Mouse (Mus musculus): ENCODE results near the gene Esrrg.

Gene Esrrg

DNA sequence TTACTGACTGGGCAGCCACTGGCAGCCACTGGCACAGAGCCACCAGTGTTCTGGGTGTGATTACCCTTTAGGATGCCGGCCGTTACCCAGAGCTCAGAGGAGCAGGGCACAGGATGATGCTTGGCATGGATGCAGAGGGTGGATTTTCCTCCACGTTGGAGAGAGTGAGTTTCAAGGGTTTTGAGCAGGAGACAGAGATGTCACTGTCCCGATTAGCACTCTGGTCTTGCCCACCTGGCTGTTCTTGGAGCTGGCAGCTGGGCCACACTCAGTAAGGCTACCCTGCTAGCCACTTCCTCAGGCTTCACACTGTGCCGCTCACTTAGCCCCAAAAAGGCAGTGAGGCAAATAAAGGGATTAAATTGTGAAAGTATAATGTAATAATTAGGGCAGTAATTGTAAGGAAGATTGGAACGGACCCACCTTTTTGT, 438.1 kb downstream of the Esrrg start:
- in situ Hi-C loops (cut with MboI; ENCODE audit: low sequenced_read_pairs): no loop called here

DNA sequence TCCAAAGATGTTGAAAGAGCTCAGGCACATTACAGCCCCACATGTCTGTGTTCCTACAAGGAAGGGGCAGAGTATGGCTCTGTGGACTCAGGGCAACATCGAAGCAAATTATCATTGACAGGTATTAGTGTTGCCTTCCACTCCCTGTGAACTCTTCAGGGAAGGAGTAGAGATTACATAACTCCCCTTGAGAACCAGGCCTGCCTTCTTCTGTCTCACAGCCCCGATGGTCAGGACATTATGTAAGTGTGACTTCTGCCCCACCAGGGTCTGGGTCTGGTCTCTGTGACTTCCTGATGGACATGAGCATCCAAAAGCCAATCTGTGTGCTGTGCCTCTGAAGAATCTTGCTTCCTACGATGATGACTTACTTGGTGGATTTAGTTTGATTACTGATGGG, 438.6 kb downstream of the Esrrg start:
- in situ Hi-C loops (cut with MboI; ENCODE audit: low sequenced_read_pairs): no loop called here

DNA sequence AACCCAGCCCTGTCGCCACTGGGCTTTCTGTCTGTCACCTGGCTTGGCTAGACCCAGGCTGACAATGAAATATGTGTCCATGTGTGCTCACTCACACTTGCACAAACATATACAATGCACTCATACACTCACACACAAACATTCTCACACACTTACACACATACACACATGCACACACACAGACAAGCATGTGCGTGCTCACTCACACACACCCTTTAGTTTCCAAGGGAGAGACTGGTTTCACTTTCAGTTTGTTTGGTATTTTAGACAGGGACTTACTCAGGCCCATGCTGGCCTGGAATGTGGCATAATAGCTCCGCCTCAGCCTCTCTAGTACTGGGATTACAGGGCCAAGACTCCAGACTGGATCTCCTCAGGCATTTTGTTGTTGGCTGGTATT, 447.3 kb downstream of the Esrrg start:
- in situ Hi-C loops (cut with MboI; ENCODE audit: low sequenced_read_pairs): no loop called here

DNA sequence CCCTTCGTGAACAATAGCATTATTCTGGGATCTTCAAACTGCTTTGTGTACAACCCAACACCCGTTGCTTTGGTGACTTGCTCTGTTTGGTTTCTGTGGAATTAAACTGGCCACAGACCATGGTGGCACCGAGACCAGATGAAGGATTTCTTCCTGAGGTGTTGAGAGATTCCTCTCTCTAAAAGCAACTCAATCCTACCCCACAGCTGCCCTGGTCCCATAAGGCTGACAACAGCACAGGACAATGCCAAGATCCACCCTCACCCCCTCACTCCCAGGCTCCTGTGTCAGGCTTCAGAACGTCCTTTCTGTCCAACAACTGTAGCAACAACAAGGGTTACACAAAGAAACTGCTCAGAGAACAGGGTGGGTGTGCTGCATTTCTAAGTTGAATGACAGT, 449.3 kb downstream of the Esrrg start:
- in situ Hi-C loops (cut with MboI; ENCODE audit: low sequenced_read_pairs): no loop called here

DNA sequence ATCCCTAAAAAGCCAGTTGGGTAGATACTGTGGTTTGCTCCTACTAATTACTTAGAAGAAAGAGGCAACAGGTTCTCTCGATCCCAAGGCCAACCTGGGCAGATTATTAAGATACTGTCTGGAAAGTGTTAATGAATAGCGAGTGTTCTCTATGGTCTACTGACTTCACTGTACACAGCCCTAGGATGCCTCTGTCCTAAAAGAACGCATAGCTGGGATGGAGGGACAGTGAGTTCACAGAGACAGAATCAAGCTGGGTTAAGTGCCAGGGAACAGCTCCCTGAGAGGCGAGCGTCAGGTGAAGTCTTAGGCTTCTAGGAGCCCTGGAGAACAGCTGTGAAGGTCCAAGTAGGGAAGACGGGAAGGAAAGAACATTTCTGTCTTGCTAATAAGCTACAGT, 450.4 kb downstream of the Esrrg start:
- in situ Hi-C loops (cut with MboI; ENCODE audit: low sequenced_read_pairs): no loop called here

DNA sequence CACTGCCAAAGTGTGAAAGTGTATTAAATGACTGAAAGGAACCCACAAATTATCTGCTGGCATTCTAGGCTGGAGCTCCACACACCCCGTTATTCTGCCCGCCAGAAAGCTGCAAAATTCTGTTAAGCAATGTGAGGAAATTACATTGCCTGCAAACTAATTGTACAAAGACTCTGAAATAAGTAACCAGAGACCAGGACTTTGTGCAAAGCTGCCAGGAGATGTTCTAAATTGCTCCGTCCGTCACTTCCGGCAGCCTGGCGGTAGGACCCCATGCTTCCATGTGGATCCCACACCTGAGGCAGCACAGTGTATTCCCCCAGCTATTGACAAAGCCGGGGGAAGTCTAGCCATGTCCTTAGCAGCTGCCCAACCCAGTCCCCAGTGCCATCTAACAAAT, 451.9 kb downstream of the Esrrg start:
- in situ Hi-C loops (cut with MboI; ENCODE audit: low sequenced_read_pairs): no loop called here

DNA sequence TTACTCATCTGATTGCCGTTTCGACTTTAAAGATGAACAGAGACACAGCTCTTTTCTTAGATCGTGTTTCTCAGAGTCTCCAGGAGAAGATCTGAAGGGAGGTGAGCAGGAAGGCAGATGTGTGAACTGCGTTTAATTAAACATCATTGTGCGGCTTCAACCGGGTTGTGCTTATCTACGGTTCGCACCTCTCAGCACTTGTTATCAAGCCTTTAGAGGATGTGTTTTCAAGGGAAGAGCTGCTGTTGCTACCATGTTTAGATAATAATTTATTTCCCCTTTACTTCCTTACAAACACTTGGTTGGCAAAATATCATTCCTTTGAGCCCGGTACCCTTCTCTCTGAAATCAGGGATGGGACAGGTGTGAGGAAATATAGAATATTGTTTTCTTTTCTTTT, 460.2 kb downstream of the Esrrg start:
- in situ Hi-C loops (cut with MboI; ENCODE audit: low sequenced_read_pairs): no loop called here

DNA sequence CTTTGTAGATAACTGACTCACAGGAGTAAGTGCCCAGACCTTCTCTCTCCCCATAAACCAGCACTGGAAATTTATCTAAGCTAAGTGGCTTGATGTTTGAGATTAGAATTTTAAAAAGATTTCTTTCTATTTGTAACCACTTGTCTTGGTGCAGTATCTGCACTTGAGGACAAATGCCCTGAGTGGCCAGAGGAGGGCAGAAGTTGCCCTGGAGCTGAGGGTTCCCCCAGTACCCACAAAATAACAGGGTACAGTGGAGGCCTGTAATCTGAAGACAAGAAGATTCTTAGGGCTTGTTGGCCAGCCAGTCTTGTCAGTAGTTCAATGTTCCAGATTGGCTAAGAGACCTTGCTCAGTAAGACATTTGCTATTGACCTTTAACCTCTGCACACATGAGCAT, 461.3 kb downstream of the Esrrg start:
- in situ Hi-C loops (cut with MboI; ENCODE audit: low sequenced_read_pairs): no loop called here

DNA sequence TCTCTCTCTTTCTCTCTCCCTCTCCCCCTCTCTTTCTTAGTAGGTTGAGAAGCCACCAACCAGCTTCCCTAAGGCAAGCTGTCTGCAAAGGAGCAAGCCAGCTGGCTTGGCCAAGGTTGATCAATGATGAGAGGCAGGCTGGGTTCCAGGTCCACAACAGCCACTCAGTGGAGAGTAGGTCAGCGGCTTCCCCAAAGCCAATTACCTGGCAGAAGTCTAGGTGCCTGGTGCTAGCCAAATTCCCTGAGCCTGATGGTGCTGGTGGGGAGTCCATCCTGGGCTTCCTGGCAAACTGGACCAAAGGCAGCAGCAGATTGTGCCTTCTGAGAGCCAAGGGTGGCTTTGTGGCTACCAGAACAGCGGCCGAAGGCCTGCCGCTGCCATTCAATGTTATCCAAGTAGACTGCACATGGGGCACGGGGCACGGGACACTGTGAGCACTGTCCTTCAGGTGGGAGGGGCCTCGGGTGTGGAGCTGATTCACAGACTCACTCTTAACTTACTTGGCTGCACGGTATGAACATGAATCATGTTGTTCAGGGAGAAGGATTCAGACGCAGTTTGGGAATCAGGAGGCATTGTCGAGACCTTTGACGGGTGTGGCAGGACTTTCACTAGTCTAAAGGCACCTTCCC, 469.1 kb downstream of the Esrrg start:
- in situ Hi-C loops (cut with MboI; ENCODE audit: low sequenced_read_pairs): no loop called here

DNA sequence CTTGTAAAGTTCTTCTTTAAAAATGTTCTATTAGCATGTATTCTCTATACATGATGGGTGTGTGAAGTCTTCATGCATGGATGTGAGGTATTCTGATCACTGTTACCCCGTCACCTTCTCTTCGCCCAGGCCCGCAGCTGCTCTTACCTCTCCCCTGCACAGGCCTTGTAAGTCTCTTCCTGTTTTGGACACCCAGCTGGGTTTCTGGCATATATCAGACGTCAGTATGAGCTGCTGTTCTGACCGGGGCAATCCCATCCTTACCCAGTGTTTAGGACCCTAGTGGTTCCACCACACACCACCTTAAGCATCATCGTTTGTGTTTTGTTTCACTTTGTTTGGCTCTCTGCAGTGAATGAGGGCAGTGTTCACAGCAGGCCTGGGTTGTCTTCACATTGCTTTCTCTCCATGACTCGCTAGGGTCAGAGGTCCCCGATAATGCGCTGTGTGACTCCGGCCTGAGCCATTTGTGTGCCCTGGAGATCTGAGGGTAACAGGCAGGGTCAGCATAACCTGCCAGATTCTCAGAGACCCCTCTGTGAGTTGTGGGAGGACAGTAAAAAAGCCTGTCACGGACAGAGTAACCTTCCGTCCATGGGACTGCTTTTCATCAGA, 471.8 kb downstream of the Esrrg start:
- in situ Hi-C loops (cut with MboI; ENCODE audit: low sequenced_read_pairs): no loop called here

DNA sequence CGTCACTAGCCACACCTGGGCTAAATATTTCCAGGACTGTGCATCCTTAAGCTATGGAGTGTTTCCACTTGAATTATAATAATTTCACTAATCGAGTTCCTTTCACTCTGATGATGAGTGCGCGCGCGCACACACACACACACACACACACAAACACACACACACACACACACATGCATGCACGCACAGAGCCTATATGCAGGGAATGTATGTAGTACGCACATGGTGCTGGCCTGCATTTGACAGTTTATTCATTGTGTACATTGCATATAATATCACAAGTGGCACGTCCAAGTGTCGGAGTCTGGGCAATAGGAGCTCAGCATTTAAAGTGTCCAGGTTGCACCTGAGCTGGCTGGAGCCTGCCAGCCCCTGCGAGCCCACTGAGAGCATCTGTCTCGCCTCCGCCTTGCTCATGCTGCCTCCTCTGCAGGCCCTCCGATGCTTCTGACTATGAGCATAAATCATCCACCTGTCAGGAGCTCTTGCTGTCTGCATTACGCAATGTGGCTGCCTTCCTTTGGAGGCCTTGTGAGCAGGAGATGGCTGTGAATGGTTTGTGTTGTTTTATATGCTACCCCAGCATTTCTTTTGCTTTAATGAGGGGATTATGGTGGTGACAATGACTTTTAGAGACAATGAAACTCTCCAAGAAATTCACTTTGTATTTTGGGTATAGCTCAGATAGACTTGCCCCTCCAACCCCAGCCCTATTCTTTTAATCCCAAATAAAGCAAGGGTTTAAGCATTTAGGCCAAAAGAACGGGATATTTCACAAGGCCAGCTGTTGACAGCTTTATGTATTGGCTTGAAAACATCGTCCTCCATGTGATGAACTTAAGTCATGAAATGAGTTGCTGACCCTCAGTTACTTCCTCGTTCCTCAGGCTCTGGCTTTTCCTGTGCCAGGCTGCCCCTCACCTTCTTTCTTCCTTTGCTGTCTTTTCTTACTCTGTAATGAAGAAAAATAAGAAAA, 474.4 kb downstream of the Esrrg start:
- in situ Hi-C loops (cut with MboI; ENCODE audit: low sequenced_read_pairs): no loop called here

DNA sequence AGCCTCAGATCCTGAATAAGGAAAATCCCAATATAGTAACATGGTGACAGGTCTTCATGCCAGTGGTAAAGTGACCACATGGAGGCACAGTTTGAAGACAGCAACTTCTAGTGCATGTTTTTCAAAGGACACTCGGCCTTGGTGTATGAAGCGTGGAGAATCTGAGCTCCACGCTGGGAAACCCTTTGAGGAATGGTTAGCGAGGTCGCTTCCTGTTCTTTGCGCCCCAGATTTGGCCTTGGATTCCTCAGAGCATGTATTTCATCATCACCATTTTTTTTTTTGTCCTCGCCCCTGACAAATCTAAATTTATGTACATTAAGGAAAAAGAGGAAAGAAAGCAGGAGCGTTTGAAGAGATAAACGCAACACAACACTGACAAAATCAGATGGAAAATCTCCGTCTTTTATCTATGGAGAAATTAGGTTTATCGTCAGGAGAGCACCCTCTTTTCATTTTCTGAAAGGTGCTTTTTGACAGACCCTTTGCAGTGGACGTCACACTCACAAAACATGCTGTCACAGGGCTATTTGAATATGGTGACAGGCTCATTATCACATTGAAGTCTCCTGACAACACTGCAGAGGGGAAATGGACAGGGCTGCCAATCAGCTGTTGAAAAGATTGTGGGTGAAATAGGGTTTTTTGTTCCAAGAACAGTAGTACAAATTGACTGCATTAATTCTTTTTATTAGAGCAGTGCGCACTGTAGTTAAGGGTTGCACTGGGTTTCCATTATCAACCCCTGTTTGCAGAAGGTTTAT, 476.7 kb downstream of the Esrrg start:
- in situ Hi-C loops (cut with MboI; ENCODE audit: low sequenced_read_pairs): no loop called here

DNA sequence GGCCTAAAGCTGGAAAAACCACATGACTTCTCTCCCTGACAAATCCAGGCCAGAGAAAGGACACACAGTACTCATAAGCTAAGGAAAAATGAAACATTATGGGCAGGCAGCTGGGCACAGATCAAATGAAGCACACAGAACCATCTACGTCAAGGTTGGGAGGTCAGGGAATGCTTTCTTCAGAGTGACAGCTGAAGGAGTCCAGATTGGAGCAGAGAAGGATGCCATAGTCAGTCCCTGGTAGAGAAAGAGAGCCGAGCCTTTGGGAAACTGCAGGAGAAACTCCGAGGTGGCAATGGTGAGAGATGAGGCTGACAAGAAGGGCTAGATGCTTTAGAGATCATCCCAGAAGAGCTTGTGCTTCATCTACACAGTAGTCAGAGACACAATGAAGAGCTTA, 485.1 kb downstream of the Esrrg start:
- in situ Hi-C loops (cut with MboI; ENCODE audit: low sequenced_read_pairs): no loop called here

DNA sequence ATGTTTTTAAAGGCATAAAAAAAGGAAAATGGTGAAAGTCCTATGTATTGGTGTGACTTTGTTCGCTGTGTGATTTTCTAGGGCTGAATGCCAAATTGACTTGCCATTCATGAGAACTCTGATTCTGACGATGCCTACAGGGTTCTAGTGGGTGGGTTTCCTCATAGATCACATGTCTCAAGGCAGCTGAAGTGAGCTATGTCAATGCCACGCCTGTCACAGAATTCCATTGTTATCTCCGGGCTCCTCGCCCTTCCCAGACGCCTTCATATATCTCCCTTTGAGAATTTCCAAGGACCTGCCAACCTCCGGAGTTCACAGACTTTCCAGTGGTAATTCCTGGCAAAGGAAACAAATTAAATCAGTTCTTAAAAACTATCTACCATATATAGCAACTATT, 493.2 kb downstream of the Esrrg start:
- in situ Hi-C loops (cut with MboI; ENCODE audit: low sequenced_read_pairs): no loop called here

DNA sequence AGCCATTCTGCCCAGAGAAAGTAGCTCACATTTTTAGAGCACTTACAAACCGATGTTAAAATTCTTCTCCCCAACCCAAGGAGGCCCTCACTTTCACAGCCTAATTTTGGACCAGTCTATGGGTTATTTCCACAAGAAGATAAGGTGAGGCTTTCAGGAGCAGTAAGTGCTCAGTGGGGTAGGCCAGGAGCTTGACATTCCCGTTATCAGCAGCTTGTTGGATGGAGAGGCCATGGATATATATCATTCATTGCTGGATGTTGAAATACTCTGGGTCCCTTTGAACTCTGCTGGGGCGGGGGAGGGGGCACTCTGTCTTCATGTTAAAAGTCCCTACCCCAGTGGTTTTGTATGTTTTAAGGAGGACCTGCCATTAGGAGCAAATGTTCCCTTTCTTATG, 494.6 kb downstream of the Esrrg start:
- in situ Hi-C loops (cut with MboI; ENCODE audit: low sequenced_read_pairs): no loop called here

DNA sequence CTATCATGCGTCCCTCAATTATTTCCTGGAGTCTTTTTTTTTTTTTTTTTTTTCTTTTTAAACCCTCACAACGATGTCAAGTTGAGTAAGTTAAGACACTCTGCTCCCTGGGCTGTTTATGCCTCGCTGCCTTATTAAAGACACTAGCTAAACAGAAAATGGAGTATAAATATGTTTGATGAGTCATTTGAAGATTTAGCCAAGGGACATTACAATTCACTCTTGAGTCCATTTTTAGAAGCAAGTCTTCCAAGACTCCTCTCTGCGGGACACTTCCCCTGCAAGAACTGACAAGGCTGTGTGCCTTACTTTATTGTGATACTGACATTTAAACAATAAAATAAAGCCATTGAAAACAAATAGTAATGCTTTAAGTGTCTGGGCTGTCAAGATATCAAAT, 496.9 kb downstream of the Esrrg start:
- in situ Hi-C loops (cut with MboI; ENCODE audit: low sequenced_read_pairs): no loop called here

DNA sequence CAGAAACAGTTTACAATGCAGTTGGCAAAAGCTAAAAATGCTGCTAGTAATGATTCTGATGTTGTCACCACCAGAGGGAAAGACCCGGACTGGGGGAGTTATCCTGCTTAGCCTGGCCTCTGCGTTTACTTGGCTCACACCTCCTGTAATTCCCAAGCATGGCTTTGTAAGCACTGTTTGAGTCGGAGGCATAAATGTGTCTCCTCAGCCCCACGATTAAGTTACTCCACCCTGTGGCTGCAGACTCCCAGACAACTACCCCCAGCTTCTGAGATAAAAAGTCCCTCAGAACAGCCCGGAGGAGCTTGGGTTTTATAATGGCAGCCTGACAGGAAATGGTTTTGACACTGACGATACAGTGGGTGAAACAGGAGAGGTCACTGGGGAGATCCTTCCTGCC, 499.4 kb downstream of the Esrrg start:
- in situ Hi-C loops (cut with MboI; ENCODE audit: low sequenced_read_pairs): no loop called here

DNA sequence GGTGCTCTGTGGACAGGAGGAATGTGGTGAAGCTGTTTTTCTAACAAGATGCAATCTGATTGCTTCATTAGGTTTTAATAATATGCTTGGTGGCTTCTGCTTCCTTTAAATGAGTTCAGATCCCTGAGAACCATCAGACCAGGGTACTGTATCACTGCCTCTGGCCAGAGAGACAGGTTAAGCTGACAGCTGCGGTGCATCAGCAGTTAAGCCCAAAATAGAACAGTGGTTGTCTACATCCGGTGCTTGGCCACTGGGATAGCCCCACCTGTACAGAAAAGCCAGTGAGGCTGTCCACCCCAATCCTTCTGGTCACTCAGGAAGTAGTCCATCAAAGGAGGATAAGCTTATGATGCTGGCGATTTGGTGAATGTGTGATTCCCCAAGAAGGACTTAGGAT, 503.0 kb downstream of the Esrrg start:
- in situ Hi-C loops (cut with MboI; ENCODE audit: low sequenced_read_pairs): no loop called here

DNA sequence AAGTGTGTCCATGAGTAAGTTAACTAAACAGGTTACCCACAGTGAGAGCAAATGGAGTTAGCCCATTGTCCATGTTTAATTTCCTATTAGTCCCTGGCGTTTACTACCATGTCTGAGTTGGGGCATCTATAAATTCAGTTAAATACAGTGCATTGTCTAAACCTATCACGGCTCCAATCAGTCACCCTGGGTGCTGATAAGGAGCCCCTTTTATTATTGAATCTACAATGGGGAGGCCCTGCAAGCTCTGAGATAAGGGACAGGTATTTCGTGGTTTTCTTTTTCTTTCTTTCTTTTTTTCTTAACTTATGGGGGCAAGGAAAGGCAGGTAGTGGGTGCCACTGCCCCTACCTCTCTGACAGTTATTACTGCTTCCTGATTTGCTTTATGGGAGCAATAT, 504.6 kb downstream of the Esrrg start:
- in situ Hi-C loops (cut with MboI; ENCODE audit: low sequenced_read_pairs): no loop called here

DNA sequence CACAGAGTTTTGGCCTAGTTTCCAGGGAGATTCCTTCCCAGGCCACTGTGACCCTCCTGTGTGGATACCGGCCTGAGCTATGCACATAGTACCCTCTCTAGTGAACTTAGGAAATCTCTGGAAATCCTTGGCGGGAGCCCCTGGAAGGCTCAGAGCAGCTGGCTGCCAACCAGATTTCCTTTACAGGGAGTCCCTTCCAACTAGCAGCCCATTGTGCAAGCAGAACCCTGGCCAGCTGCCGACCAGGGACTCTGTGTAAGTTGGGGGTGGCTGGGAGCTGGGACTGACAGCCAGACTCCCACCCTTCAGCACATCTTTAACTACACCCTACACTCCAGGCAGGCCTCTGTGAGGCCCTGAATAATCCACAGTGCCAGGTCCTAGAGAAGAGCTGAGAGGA, 509.5 kb downstream of the Esrrg start:
- in situ Hi-C loops (cut with MboI; ENCODE audit: low sequenced_read_pairs): no loop called here

DNA sequence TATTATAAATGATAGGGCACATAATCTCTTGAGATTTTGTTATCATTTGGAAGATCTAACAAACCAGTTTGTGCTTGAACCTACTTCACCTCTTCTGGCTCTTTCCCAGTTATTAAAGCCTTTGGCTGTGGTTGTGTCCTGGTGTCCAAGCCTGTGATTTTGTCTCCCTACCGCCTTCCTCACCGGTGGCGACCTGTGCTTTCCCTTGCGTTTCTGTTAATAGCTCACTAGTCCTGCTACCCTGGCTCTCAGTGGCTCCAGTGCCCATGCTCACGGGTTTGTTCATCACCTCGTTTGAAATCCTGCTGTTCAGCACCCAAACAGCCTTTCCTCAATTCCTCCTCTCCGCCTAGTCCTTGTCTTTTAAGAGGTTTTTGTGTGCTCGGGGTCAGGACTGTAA, 511.2 kb downstream of the Esrrg start:
- in situ Hi-C loops (cut with MboI; ENCODE audit: low sequenced_read_pairs): no loop called here

Measured in CH12F3 (cell line).